10 mouse cellular contexts compared by ENCODE assay signal in the genomic region with DNA sequence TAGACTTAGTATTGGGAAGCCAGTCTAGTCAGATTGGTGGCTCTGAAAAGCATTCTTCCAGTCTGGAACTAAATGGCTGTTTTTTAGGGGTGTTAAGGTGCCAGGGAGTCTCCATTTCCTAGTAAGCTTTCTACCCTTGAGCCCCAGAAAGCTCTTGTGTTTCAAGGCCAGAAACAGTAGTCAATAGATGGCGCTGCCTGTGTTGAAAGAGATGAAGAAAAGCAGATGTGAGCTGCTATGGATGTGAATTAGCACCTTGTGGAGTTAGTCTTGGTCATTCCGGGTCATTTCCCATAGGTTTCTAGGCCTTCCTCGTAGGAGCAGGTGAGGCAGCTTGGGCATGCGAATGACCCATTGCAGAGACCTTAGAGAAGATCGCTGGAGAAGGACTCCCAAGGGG. TPM values are rescaled to one million over a fixed set of nuclear protein-coding genes. Genes with fewer than 3 reads are reported as not detected.
DNase-seq lines count a peak whose midpoint lies in the region; ATAC-seq and TF ChIP-seq lines count a peak whose summit lies in the region.
"Had no signal": no experiment of that assay in that cellular context is flagged by ENCODE, and none has a peak within 500 bp of the region (broad histone marks: within the 10 kb centered on the region; RNA-seq: fewer than 3 reads in every experiment).

No protein-coding gene starts in this region.

- peak overlapping the region; percentile 78 for H3K4me2 ChIP-seq in liver, embryonic 15.5 days

- peaks cover 60% of the 10 kb centered on the region for H3K36me3 ChIP-seq in G1E (replicated peaks)
- H3K36me3 ChIP-seq in liver, embryonic 15.5 days (replicated peaks): peaks cover 38% of the 10 kb centered on the region

- no peaks in the 10 kb centered on the region for H3K27me3 ChIP-seq in G1E (ENCODE audit: insufficient read depth, low read length)
- no peaks in the 10 kb centered on the region for H3K27me3 ChIP-seq in liver, embryonic 15.5 days

- peak; percentile 9; the same call in 1 of the 2 replicates for ATAC-seq in G1E (ENCODE audit: extremely low read depth, insufficient number of reproducible peaks, low FRiP score, poor library complexity, severe bottlenecking)
- no peak for ATAC-seq in liver, embryonic 15.5 days (ENCODE audit: insufficient read depth)

- DNase-seq in layer of hippocampus, adult 2 months (ENCODE audit: low spot score in 2 of 2): no peak
- DNase-seq in layer of hippocampus, postnatal 36 days: no peak
- peak; percentile 36 for DNase-seq in G1E (ENCODE audit: low spot score)
- peak; percentile 41 for DNase-seq in embryo, embryonic 10.5 days (ENCODE audit: low spot score)
- no peak for DNase-seq in spleen, postnatal 36 days (ENCODE audit: low spot score in 2 of 2)
- no peak for DNase-seq in gastrocnemius, adult 18-20 months (ENCODE audit: low spot score)
- DNase-seq: adrenal gland, postnatal 10 days; heart, postnatal 10 days; thymus, postnatal 14 days had no signal

- WGBS in liver, embryonic 15.5 days (ENCODE audit: insufficient replicate concordance): 75% methylated on average over 5 of the region's 5 CpGs

- H3K27ac ChIP-seq in layer of hippocampus, adult 2 months: no peak overlapping the region
- H3K27ac ChIP-seq in liver, embryonic 15.5 days (replicated peaks): 0 out of 2 replicates have a peak overlapping the region, but pooled peaks have one; percentile 6

- no peaks in the 10 kb centered on the region for H3K9me3 ChIP-seq in G1E (replicated peaks)
- no peaks in the 10 kb centered on the region for H3K9me3 ChIP-seq in liver, embryonic 15.5 days (replicated peaks)

- no peak overlapping the region for H3K4me3 ChIP-seq in layer of hippocampus, adult 2 months
- H3K4me3 ChIP-seq in G1E (ENCODE audit: low read depth, low read length): no peak overlapping the region
- peak overlapping the region; percentile 93; the same call in 1 of the 2 replicates for H3K4me3 ChIP-seq in liver, embryonic 15.5 days (replicated peaks)

- peaks cover 47% of the 10 kb centered on the region for H3K4me1 ChIP-seq in G1E (ENCODE audit: insufficient read depth, low read depth, low read length)
- peaks cover 30% of the 10 kb centered on the region for H3K4me1 ChIP-seq in liver, embryonic 15.5 days (replicated peaks)

- H3K9ac ChIP-seq in liver, embryonic 15.5 days: 0 out of 2 replicates have a peak overlapping the region, but pooled peaks have one; percentile 82

- TF ChIP-seq CTCF in layer of hippocampus, adult 2 months (conservative IDR thresholded peaks at IDR 0.05): peak; percentile 24
- no peak for TF ChIP-seq CTCF in G1E (IDR thresholded peaks at IDR 0.05; ENCODE audit: low read depth, low read length)

RNA-seq across cellular contexts. Expression of a gene that starts 1.9 kb away (rescaled TPM):
- total RNA-seq in layer of hippocampus, adult 2 months (2021): 1 to 10 TPM; 1.1 to 1.5 TPM
- total RNA-seq in layer of hippocampus, postnatal 36 days (2021): 1 to 10 TPM; 1.1 to 1.9 TPM
- 20.2 and 22.9 TPM in 2 replicates for total RNA-seq in G1E (2014; fragmentation: Nextera tagmentation)
- 18.9 and 28.1 TPM in 2 replicates for total RNA-seq in G1E (2017)
- polyA plus RNA-seq in G1E (2012): 8.9 and 10.1 TPM in 2 replicates
- polyA plus RNA-seq in liver, embryonic 15.5 days (2015; fragmentation: Nextera tagmentation; extraction: Ambion mirVana): 6.4 and 6.5 TPM in 2 replicates
- total RNA-seq in gastrocnemius, adult 18-20 months (2021): 1 to 10 TPM in 1 of 2 experiments, under 1 TPM in 1; 0.75 to 1.2 TPM

RNA-seq across cellular contexts. Expression of a gene that starts 13.9 kb away (rescaled TPM):
- 10 to 100 TPM; 44.2 to 48.1 TPM for total RNA-seq in layer of hippocampus, adult 2 months (2021)
- 10 to 100 TPM; 38.2 to 39.1 TPM for total RNA-seq in layer of hippocampus, postnatal 36 days (2021)
- total RNA-seq in G1E (2014; fragmentation: Nextera tagmentation): 20.2 and 24.1 TPM in 2 replicates
- total RNA-seq in G1E (2017): 37.0 and 39.7 TPM in 2 replicates
- 41.1 and 44.5 TPM in 2 replicates for polyA plus RNA-seq in G1E (2012)
- 15.2 and 17.1 TPM in 2 replicates for polyA plus RNA-seq in liver, embryonic 15.5 days (2015; fragmentation: Nextera tagmentation; extraction: Ambion mirVana)
- 10 to 100 TPM; 15.0 to 16.6 TPM for total RNA-seq in gastrocnemius, adult 18-20 months (2021)

RNA-seq across cellular contexts. Expression of a gene that starts 23.9 kb away (rescaled TPM):
- total RNA-seq in layer of hippocampus, adult 2 months (2021): 100 to 1,000 TPM; 233 to 261 TPM
- 100 to 1,000 TPM; 257 to 261 TPM for total RNA-seq in layer of hippocampus, postnatal 36 days (2021)
- total RNA-seq in G1E (2014; fragmentation: Nextera tagmentation) (133 TPM in 2 replicates), G1E (2017) (193 and 216 TPM in 2 replicates)
- polyA plus RNA-seq in G1E (2012): 77.7 and 115 TPM in 2 replicates
- 180 and 198 TPM in 2 replicates for polyA plus RNA-seq in liver, embryonic 15.5 days (2015; fragmentation: Nextera tagmentation; extraction: Ambion mirVana)
- total RNA-seq in gastrocnemius, adult 18-20 months (2021): 100 to 1,000 TPM; 702 to 718 TPM

RNA-seq across cellular contexts. Expression of a gene that starts 48.3 kb away (rescaled TPM):
- 100 to 1,000 TPM; 229 to 237 TPM for total RNA-seq in layer of hippocampus, adult 2 months (2021)
- total RNA-seq in layer of hippocampus, postnatal 36 days (2021): 100 to 1,000 TPM; 186 to 190 TPM
- 59.2 and 67.7 TPM in 2 replicates for total RNA-seq in G1E (2014; fragmentation: Nextera tagmentation)
- total RNA-seq in G1E (2017): 61.0 and 74.8 TPM in 2 replicates
- 5.5 and 5.9 TPM in 2 replicates for polyA plus RNA-seq in G1E (2012)
- polyA plus RNA-seq in liver, embryonic 15.5 days (2015; fragmentation: Nextera tagmentation; extraction: Ambion mirVana): 6.8 and 8.8 TPM in 2 replicates
- 10 to 100 TPM; 16.3 to 19.6 TPM for total RNA-seq in gastrocnemius, adult 18-20 months (2021)

Comparison
In these comparisons a context has a peak if more than half of its experiments do, and no peak if none do; other contexts are left out.
1. DNase-seq: peak in G1E (single experiment) and embryo, embryonic 10.5 days (single experiment); none in layer of hippocampus, adult 2 months (0 of 2), layer of hippocampus, postnatal 36 days (0 of 2), spleen, postnatal 36 days (0 of 2) and gastrocnemius, adult 18-20 months (single experiment).
2. RNA of a gene that starts 1.9 kb away (total RNA-seq): 18.9 to 28.1 TPM in G1E; 1.1 to 1.9 TPM in layer of hippocampus, postnatal 36 days, 1.1 to 1.5 TPM in layer of hippocampus, adult 2 months and 0.75 to 1.2 TPM in gastrocnemius, adult 18-20 months; every median in the first group is over 4 times any median in the second.